Mouse (Mus musculus): Measurements from ENCODE around the gene Grap. TPM values are rescaled to one million over a fixed set of nuclear protein-coding genes. Genes with fewer than 3 reads are reported as not detected.

Grap gene
- polyA plus RNA-seq, 1 experiment from 2014 or later: 7.3 TPM

DNA sequence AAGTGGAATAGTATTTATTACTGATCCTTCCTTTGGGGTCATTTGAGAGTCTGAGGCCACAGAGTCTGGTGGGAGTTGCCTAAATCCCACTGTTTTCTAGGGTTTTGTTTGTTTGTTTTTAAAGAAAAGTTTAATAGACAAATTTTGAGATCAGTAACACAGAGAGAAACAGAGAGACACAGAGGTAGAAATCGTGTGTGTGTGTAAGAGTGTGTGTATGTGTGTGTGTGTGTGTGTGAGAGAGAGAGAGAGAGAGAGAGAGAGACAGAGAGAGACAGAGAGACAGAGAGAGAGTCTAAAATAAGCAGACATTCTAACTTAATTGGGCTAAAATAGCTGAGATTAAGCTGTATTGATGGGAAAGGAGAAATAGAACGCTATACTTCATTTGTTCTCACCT, 503 bp downstream of the Grap start:
- no peak overlapping the region for H3K4me3 ChIP-seq
- H3K9ac ChIP-seq: no peak overlapping the region
- H3K27me3 ChIP-seq: no peaks in the 10 kb centered on the region
- no peaks in the 10 kb centered on the region for H3K9me3 ChIP-seq (replicated peaks)
- WGBS: 75% methylated on average over 2 of the region's 2 CpGs
- no peaks in the 10 kb centered on the region for H3K4me1 ChIP-seq
- no peak for ATAC-seq (ENCODE audit: low FRiP score)
- no peaks in the 10 kb centered on the region for H3K36me3 ChIP-seq
- no peak overlapping the region for H3K27ac ChIP-seq
- 0 out of 2 replicates have a peak overlapping the region, but pooled peaks have one; percentile 6 for H3K4me2 ChIP-seq (replicated peaks)

- H3K27me3 ChIP-seq: no peaks in the 10 kb centered on the region
- no peaks in the 10 kb centered on the region for H3K9me3 ChIP-seq (replicated peaks)
- no peaks in the 10 kb centered on the region for H3K4me1 ChIP-seq
- H3K4me3 ChIP-seq: no peak overlapping the region
- H3K27ac ChIP-seq: no peak overlapping the region
- no peak overlapping the region for H3K9ac ChIP-seq
- no peaks in the 10 kb centered on the region for H3K36me3 ChIP-seq
- no peak for ATAC-seq (ENCODE audit: low FRiP score)
- WGBS: 85% methylated on average over 4 of the region's 4 CpGs
- no peak overlapping the region for H3K4me2 ChIP-seq (replicated peaks)
Observed at GRCm38 (mm10) chr11:61654786-61655311, 1.8 kb downstream of the Grap start.

DNA sequence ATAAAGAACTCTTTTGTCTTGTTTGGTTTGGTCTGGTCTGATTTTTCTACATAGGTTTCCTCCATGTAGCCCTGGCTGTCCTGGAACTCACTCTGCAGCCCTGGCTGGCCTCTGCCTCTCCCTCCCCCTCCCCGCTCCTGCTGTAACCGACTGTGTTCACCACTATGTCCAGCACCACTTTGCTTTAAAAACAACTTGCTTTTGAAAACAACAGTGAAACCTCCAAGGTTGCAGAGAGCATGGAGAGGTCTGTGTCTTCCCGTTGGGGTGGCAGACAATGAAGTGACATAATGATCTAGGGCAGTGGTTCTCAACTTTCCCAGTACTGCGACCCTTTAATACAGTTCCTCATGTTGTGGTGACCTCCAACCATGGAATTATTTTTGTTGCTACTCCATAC, 2.6 kb downstream of the Grap start:
- Histone ChIP-seq H3K36me3 (no peaks in the 10 kb centered on the region), H3K4me3 (no peak overlapping the region), H3K9me3 (replicated peaks) (no peaks in the 10 kb centered on the region), H3K27me3 (no peaks in the 10 kb centered on the region), H3K27ac (no peak overlapping the region), H3K4me1 (no peaks in the 10 kb centered on the region), H3K9ac (no peak overlapping the region), H3K4me2 (replicated peaks) (no peak overlapping the region)
- 59% methylated on average over 4 of the region's 4 CpGs for WGBS
- no peak for ATAC-seq (ENCODE audit: low FRiP score)

DNA sequence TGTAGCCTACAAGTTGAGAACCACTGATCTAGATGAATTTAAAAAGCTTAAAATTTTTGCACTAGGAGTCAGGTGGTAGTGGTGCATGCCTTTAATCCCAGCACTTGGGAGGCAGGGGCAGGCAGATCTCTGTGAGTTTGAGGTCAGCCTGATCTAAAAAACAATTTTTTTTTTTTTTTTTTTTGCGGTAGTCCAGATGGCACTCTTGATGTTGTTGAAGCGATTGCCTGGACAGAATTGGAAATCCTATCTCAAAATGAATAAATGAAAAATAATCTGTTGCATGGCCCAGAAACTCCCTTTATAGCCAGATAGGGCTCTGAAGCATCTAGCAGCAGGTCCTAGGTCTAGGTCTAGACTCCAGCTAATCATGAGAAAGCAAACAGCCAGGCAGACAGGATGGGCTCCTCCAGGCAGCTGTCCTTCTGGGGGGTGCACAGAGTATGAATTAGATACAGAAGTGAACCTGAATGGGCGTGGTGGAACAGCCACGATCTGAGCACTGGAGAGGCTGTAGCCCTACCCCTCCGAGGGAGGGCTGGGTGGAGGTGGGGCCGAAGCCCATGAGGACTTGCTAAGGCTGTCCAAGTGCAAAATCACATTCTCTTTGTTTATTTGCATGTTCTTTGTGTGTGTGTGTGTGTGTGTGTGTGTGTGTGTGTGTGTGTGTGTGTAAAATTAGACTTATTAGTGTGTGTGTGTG, 3.2 kb downstream of the Grap start:
- Histone ChIP-seq H3K27me3 (no peaks in the 10 kb centered on the region), H3K4me3 (no peak overlapping the region), H3K9ac (no peak overlapping the region), H3K27ac (no peak overlapping the region), H3K9me3 (replicated peaks) (no peaks in the 10 kb centered on the region), H3K36me3 (no peaks in the 10 kb centered on the region), H3K4me2 (replicated peaks) (no peak overlapping the region), H3K4me1 (no peaks in the 10 kb centered on the region)
- WGBS: 73% methylated on average over 6 of the region's 6 CpGs
- no peak for ATAC-seq (ENCODE audit: low FRiP score)

GRCm38 (mm10) chr11:61657432-61657831, 4.4 kb downstream of the Grap start:
- H3K27me3 ChIP-seq: no peaks in the 10 kb centered on the region

DNA sequence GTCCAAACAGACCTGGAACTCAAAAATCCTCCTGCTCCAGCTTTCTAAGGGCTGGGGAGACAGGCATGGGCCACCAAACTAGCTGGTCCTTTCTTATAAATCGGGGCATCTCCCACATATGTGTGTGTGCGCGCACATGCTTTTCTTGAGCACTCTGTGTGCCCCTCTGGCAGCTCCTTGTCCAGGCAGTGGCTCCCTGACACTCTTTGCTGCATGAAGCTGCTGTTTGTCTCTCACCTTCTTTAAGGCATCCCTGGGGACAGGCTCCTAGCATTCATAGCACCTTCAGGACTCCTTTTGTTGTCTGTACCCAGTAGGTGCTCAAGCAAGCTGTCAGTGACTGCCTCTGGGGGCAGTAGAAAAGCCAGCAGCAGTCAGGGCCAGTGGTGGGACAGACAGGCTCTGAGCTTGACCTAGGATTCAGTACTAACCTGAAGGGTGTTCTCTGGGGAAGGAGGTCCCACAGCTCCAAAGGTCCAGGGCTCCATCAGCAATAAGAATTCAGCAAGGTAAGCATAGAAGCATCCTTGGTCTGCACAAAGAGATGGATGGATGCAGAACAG, 5.4 kb downstream of the Grap start:
- H3K4me3 ChIP-seq: no peak overlapping the region
- 96% methylated on average over 3 of the region's 3 CpGs for WGBS
- no peaks in the 10 kb centered on the region for H3K9me3 ChIP-seq (replicated peaks)

More at GRCm38 (mm10) chr11:61657432-61657831, 4.4 kb downstream of the Grap start:
- Histone ChIP-seq H3K9me3 (replicated peaks) (no peaks in the 10 kb centered on the region), H3K4me2 (replicated peaks) (no peak overlapping the region), H3K4me3 (no peak overlapping the region), H3K36me3 (no peaks in the 10 kb centered on the region), H3K4me1 (no peaks in the 10 kb centered on the region), H3K9ac (no peak overlapping the region), H3K27ac (no peak overlapping the region)
- ATAC-seq (ENCODE audit: low FRiP score): no peak
- WGBS: 72% methylated on average over 2 of the region's 2 CpGs

GRCm38 (mm10) chr11:61659011-61659858, 6.2 kb downstream of the Grap start:
- Histone ChIP-seq H3K4me3 (no peak overlapping the region), H3K4me2 (replicated peaks) (no peak overlapping the region), H3K9ac (no peak overlapping the region), H3K27ac (no peak overlapping the region; the same call in 1 of the 2 replicates), H3K4me1 (no peaks in the 10 kb centered on the region), H3K27me3 (no peaks in the 10 kb centered on the region), H3K36me3 (no peaks in the 10 kb centered on the region), H3K9me3 (replicated peaks) (no peaks in the 10 kb centered on the region)
- 73% methylated on average over 4 of the region's 4 CpGs for whole genome bisulfite sequencing
- ATAC-seq (ENCODE audit: low FRiP score): no peak

More for the DNA sequence above, 5.4 kb downstream of the Grap start:
- H3K36me3 ChIP-seq: no peaks in the 10 kb centered on the region
- H3K27me3 ChIP-seq: no peaks in the 10 kb centered on the region
- no peak overlapping the region; the same call in 1 of the 2 replicates for H3K27ac ChIP-seq
- ATAC-seq (ENCODE audit: low FRiP score): no peak
- no peak overlapping the region for H3K4me2 ChIP-seq (replicated peaks)
- H3K4me1 ChIP-seq: no peaks in the 10 kb centered on the region
- H3K9ac ChIP-seq: no peak overlapping the region

GRCm38 (mm10) chr11:61660001-61660400, 6.9 kb downstream of the Grap start:
- no peak overlapping the region for H3K4me3 ChIP-seq
- no peaks in the 10 kb centered on the region for H3K27me3 ChIP-seq
- no peak overlapping the region for H3K4me2 ChIP-seq (replicated peaks)
- H3K4me1 ChIP-seq: no peaks in the 10 kb centered on the region
- H3K27ac ChIP-seq: no peak overlapping the region
- H3K9ac ChIP-seq: no peak overlapping the region
- ATAC-seq (ENCODE audit: low FRiP score): no peak
- WGBS: 85% methylated on average over 8 of the region's 8 CpGs
- H3K36me3 ChIP-seq: no peaks in the 10 kb centered on the region
- no peaks in the 10 kb centered on the region for H3K9me3 ChIP-seq (replicated peaks)

GRCm38 (mm10) chr11:61660806-61661392, 7.8 kb downstream of the Grap start:
- no peaks in the 10 kb centered on the region for H3K4me1 ChIP-seq
- no peak overlapping the region for H3K4me3 ChIP-seq
- no peaks in the 10 kb centered on the region for H3K27me3 ChIP-seq
- H3K27ac ChIP-seq: no peak overlapping the region
- no peak for ATAC-seq (ENCODE audit: low FRiP score)
- 78% methylated on average over 7 of the region's 7 CpGs for WGBS
- no peaks in the 10 kb centered on the region for H3K36me3 ChIP-seq
- H3K9ac ChIP-seq: no peak overlapping the region
- no peaks in the 10 kb centered on the region for H3K9me3 ChIP-seq (replicated peaks)
- H3K4me2 ChIP-seq (replicated peaks): no peak overlapping the region

- H3K4me1 ChIP-seq: no peaks in the 10 kb centered on the region
- H3K27ac ChIP-seq: no peak overlapping the region
- no peaks in the 10 kb centered on the region for H3K27me3 ChIP-seq
- no peak overlapping the region for H3K9ac ChIP-seq
- WGBS: 92% methylated on average over 5 of the region's 5 CpGs
- H3K9me3 ChIP-seq (replicated peaks): no peaks in the 10 kb centered on the region
- ATAC-seq (ENCODE audit: low FRiP score): no peak
- H3K4me2 ChIP-seq (replicated peaks): no peak overlapping the region
- H3K4me3 ChIP-seq: no peak overlapping the region
- H3K36me3 ChIP-seq: no peaks in the 10 kb centered on the region
Observed at GRCm38 (mm10) chr11:61662189-61662588, 9.1 kb downstream of the Grap start.

- Histone ChIP-seq H3K9me3 (replicated peaks) (no peaks in the 10 kb centered on the region), H3K27me3 (no peaks in the 10 kb centered on the region), H3K27ac (no peak overlapping the region), H3K4me1 (no peaks in the 10 kb centered on the region), H3K4me2 (replicated peaks) (no peak overlapping the region), H3K9ac (no peak overlapping the region), H3K4me3 (no peak overlapping the region), H3K36me3 (no peaks in the 10 kb centered on the region)
- 82% methylated on average over 4 of the region's 4 CpGs for WGBS
- ATAC-seq (ENCODE audit: low FRiP score): no peak
Observed at GRCm38 (mm10) chr11:61665401-61665800, 12.3 kb downstream of the Grap start.
